Mouse (Mus musculus): Measurements from ENCODE around the gene Krt33b. TPM values are rescaled to one million over a fixed set of nuclear protein-coding genes. Genes with fewer than 3 reads are reported as not detected.

Krt33b gene
- total RNA-seq (2021): not detected
- long read RNA-seq, experiment 1: 0 reads
- long read RNA-seq, experiment 2: 0 reads

DNA sequence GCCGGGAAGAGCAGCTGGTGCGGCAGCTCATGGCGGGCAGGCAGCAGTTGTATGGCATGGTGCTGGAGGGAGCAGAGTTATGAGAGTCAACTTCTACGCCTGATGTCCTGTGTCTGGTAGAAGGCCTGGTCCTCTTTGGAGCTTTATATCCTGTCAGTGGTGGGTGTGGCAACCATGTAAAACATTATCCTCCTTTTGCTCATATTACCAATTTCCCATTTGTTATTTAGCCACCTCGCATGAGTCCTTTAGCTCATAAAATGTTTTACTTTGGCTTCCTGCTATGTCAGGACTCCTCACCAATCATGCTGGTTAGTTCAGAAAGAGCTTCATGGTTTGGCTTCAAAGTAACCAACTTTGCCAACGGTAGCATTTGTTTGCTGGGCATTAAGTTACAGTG lies at the start of gene Krt33b:
Gene Krt33b (minus strand): TSS at position 101 of the 400 bp plus-strand sequence.
- no peak for DNase-seq

DNA sequence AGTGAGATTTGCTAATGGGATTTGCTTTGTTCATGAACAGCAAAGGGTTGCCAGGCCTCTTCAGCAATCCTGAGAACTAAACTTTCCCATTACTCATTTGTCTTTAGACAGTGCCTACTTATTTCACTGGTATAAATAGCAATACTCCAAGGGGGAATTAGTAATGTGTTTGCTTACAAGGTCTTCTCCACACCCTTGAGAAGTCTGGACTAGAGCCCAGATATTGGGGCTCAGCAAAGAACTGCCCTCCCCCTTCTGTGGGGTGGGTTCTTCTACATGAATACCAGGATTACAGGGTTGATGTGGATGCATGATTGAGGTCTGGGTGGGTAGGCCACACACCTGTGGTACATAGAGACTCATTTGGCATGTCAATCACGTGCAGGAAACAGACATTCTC lies 44.2 kb upstream of the Krt33b start:
- DNase-seq: no peak

DNA sequence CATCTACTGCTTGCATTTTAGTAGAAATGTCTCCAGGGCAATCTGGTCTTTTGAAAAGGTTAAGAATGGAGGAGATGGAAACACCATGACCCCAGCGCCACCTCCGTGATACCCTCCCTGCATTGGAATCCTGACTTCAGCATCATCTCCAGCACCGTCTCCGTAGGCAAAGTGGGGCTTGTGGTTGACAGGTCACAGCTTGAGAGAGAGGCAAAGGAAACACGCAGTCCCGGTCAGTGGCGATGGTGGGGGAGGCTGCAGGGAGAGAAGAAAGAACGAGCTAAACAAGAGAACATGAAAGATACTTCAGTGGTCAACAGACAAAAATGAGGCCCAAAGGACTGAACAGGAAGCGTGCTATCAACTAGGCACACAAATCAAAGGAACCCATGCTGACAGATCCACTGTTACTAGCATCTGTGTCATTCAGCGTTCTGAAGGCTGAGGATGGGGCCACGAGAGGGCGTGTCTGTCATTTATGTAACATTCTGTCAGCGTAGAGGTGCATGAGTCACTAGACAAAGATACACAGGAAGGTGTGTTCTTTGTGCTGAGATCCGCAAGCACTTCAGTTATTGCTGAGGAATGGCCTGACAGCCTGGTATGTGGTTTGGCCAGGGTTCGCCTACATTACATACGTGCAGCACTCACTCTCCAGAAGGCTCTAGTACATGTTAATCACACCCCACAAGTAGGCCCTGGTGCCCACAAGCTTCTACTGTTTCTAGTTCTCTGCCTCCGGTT lies 37.8 kb upstream of the Krt33b start:
- no peak for DNase-seq

DNA sequence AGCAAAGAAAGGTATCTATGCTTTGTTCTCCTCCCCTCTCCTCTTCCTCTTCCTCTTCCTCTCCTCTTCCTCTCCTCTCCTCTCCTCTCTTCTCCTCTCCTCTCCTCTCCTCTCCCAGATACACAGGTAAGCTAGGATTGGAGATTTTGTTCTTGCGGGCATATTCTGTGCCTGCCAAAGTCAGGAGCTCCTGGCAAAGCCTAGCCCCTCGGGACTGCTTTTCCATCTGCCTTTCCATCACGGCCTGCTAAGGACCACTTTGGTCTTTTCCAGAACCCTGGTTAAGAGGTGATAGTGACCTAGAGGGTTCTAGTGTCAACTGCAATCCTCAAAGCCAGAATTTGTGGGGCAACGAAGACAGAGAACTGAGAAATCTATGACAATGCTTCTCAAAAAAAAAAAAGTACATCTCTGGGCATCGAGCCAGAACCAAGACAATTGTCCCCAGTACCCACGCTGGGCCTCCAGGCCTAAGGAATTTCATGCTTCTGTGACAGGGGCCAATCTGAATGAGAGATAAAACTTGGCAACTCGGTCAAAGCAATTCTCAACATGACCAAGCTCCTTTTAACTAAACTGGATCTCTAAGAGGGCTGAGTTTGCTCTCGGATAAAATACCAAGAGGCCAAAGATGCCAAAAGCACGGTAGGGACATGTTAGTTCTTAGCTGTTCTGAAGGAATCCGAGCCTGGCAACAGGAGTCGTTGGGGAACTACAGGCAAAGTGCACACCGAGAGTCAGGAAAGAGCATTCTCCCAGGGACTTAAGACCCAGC lies 36.8 kb upstream of the Krt33b start:
- DNase-seq: no peak

DNA sequence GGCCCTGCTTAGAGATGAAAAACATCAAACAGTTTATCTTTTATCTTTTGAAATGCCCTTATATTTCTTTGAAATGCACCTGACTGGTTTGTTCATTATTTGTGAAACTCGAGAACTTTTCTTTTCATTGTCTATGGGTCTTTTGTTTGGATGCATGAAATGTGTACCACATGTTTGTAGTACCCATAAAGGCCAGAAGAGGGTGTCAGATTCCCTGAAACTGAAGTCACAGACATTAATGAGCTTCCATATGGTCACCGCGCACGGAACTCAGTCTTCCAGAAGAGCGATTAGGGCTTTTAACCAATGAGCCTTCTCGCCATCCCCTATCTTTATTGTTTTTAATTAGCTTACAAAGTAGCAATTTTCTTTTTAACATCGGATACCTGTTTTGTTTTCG lies 29.2 kb upstream of the Krt33b start:
- no peak for DNase-seq

DNA sequence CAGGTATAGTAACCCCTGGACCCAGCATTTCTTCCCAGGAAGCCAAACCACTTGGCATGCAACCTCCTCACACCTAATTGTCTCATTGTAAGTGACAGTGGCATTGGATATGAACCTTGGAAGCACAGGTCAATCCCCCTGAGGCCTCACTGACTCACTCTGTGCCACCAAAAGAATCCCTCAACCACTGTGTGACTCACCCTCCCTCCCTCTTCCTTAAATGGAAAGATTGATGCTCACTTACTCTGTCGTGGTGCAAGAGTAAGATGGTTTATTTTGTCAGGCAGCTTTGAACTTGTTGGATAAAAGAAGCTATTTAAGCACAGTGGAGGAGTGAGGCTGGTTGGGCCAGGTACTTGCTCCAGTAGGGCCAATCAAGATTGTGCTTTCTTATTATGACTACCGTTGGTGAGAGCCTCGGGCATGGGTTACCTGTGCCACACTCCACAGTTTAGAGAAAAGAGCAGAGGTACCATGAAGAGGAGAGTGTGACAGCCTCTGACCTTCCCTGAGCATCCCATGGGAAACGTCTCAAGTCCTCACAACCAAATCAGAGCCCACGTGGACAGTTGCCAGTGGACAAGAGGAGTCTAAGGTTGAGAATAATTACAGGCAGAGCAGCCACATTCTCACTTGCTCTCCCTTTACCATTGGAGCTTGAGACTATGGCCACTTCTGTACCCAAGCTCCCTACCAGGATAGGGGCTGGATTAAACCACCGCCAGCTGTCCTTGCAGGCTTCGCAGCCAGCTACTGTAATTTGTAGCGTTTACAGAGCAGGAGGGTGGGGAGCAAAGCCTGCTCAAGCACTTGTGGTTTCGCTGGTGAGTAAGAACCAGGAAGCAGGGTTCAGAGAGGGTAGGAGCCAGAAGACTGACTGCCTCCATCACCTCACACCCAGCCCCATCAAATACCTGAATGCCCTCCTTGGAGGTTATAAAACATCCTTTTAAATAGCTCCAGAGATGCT lies 26.3 kb upstream of the Krt33b start:
- DNase-seq: no peak

DNA sequence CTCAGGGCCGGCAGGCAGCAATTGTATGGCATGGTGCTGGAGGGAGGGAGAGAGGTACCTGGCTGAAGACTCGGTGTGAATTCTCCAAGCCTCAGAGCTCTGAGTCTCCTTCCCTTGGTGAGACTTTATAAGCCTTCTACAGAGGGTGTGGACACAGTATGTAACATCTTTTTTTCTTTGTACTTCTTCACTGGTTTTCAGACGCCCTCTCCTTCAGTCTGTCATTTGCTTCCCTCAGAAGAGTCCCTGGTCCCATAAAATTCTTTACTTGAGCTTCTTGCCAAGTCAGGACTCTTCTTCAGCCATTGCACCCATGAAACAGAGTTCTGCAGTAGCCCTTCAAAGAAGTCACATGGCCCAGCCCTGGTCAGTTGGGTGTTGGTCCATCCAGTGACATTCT lies 20.8 kb upstream of the Krt33b start, which contains the start of gene Krt31:
Gene Krt31 (minus strand): TSS at position 101 of the 400 bp plus-strand sequence.
- no peak for DNase-seq

DNA sequence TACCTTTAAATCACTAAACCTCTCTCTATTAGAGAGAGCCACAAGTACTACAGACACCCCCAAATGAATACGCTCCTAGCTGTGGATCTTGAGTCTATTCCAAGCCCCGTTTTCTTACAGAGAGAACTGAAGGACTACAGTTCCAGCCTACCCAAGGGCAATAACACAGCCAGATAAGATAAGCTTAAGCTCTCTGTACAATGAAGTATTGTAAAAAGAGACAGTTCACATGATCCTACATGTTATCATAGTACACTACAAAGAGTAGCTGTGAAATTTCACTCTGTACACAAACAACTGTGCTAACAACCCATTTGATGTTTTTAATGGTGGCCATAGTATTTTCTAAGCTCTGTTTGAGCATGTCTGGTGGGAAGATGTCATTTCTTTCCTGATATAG lies 17.5 kb upstream of the Krt33b start:
- no peak for DNase-seq

DNA sequence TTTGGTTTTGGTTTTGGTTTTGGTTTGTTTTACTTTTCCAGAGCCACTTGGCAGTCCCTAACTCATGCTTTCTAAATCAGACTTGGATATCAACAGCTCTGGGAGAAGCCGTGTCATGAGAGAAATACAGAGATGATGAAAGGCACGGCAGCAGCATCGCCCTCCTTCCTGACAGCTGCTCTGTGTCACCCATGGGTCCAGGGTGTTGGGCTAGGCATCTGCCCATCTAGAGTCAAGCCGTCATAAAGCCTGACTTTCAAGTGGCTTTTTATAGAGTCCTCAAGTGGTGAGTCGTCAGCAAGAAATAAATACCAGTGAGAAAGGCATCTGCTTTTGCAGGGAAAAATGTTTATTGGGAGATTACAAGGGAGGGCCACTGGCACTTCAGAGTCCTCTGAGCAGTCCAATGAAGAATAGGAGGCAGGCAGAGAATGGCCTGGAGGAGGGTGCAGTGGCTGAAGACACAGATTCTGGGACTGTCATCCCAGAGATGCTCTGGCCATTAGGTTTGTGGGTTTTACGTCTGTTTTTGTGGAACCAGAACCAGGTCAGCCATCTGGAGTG lies 16.7 kb upstream of the Krt33b start:
- no peak for DNase-seq

DNA sequence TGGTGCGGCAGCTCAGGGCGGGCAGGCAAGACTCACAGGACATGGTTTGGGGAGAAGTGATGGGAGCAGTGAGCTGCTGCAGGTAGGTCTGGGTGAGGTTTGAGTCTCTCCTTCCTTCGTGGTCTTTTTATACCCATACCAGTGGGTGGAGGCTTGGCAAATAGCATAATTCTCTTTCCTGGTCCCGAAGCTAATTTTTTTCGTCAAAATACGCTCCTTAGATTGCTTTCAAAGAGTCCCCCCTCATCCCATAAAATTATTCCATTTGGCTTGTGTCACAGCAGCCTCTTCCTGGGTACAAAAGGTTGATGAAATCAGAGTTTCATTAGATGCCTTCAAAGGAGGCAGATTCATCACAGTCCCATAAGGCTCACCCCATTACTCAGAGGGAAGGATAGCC lies 11.8 kb upstream of the Krt33b start, which contains the start of gene Krt34:
Gene Krt34 (minus strand): TSS at position 101 of the 400 bp plus-strand sequence.
- no peak for DNase-seq

DNA sequence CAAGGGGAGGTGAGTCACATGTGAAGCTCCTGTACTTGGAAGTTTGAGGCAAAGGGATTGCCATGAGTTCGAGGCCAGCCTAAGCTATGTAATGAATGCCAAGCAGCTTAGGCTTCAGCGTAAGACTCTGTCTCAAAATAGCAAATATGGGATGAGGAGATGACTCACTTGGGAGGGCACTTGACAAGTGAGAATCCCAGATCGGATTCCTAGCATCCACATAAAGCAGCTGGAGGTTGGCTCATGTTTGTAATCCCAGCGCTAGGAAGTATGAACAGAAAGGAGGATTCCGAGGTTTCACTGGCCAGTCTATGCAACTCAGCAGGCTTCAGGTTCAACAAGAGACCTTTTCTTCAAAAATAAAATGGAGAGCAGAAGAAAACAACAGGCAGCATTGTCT lies 8.2 kb downstream of the Krt33b start:
- DNase-seq: no peak

DNA sequence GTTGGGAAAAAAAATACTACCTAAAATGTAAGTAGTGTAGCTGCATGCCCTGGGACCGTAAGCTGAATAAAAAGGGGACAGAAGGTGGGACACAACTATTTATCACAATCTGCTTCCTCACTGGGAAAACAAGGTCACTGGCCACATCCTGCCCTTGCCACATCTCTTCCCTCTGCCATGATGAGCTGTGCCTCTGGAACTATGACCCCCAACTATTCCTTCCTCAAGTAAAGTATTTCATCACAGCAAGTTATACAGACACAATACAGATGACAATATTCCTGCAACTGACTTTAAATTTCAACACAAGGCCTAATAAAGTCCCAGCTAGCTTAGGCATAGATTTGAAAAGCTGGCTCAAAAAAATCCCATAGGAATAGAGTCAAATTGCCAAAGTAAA lies 10.2 kb downstream of the Krt33b start:
- no peak for DNase-seq

DNA sequence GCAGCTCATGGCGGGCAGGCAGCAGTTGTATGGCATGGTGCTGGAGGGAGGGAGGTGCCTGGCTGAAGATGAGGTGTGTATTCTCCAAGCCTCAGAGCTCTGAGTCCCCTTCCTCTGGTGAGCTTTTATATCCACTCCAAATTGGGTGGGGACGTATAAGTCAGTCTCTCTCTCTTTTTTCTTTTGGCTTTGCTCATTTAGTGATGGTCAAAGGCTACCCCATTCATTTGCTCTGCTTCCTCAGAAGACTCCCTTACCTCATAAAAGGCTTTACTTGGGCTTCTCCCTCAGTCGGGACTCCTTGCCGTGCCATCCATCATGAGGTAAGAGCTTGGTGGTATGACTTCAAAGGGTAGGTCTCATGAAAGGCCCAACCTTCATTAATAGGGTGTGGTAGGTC lies 13.6 kb downstream of the Krt33b start, which contains the start of gene Krt33a:
Gene Krt33a (minus strand): TSS at position 101 of the 400 bp plus-strand sequence.
- DNase-seq: no peak

DNA sequence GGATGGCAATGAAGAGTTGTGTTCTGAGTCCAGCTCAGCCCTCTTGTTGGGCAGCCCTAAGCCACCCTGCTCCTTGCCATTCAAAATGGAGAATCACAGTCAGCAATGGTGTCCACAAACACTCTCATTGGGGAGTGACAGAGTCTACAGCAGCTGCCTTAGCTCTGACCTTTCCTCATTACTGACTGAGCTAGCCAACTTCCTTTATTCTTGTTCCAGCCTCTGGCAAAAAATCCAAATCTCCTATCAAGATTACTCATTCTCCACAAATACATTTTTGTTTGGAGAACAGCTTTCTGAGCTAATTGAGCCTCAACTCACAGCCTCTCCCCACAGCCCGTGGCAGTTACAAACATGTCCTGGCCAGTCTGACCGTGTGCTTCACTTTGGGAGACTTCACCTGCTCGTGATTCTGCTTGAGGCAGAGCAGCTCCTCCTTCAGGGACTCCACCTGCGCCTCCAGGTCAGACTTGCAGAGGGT lies 15.9 kb downstream of the Krt33b start:
- no peak for DNase-seq

DNA sequence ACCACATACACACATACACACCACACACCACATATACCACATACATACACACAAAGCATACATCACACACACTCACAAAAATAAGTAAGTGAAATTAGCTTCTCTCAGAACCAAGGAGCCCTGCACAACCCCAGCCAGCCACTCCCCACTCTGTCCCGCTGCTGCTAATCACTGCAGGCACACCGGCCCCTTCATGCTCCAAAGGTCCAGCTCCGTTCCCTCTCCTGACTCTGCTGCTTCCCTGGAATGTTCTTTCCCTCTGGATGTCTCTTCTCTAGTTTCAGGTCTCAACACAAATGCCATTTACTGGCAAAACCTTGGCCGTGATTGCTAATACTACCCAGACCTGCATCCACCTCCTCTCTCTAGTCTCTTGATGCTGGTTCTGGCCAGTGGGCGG lies 19.0 kb downstream of the Krt33b start:
- no peak for DNase-seq

DNA sequence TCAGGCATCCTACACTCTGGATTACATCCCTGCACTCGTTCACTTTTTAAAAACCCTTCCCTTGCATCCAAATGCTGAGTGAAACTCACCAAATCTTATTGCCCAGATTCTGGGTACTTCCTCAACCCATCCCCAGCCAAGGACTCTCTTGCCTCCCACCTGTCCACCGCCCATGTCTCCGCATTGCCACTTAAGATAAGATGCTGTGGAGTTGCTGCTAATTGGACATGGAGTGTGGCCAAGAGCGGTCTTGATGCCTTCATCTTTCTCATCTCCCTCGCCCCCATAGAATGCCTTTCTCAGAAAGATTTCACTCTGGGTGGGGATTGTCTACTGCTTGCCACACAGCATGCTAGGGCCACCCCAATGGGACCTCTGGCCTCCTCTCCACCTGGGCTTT lies 21.3 kb downstream of the Krt33b start:
- DNase-seq: no peak

DNA sequence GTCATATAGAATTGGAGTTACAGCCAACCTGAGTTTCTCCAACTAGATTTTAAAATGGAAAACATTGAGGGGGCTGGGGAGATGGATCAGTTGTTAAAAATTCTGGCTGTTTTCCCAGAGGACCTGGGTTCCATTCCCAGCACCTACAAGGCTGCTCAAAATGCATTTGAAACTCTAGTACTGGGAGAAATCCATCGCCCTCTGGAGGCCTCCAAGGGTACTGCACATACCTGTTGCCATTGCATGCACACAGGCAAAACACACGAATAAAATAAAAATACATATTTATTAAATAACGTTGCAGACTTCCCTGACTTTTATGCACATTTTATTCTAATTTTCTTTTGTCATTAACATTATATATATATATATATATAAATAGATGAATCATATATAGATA lies 23.0 kb downstream of the Krt33b start:
- no peak for DNase-seq

DNA sequence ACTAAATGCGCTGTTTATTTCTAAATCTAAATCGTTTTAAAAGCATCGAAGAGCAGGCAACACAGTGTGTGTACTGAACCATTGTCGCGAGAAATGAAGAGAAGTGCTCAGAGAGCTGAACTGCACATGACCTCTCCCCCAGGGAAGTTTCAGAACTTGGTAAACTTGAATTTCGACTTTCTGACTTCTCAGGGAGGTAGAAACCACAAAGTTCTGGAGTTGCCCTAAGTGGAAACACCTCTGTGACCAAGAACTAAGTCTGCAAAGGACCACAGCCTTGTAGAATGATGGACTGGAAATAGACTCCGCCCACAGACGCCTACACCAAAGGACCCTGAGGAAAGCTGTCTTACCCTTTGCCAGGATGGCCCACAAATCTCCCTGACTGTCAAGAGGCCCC lies 23.8 kb downstream of the Krt33b start:
- DNase-seq: no peak

DNA sequence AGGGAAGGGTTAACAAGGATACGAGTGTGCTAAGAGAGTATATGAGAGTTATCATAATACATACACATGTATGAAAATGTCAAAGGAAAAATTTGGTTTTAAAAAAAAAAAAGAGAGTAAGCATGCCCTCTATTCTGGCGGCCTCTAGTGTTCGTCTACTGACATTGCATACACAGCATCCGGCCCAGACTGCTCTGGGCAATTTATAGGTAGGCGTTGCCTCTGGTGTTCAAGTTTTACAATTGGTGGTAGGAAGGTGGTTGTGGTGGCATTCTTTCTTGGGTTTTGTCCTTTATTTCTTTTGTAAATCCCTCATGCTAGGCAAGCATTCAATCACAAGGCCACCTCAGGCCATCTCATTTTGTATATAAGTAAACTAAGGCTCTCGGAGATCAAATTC lies 24.8 kb downstream of the Krt33b start:
- peak; percentile 8 to 62 for DNase-seq

DNA sequence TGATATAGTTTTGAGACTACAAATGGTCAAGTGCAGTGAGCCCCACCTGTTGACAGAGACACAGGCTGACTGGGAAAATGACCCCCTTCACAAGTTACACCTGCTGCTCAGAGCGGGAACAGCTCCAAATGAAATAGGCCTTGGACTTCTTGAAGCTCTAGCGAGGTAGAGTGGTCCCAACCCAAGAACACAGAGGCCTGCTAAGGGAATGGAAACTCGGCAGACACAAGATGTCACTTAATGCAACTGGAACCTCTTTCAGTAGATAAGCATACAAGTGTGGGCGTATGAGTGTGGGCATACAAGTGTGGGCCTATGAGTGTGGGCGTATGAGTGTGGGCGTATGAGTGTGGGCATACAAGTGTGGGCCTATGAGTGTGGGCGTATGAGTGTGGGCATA lies 30.6 kb downstream of the Krt33b start:
- no peak for DNase-seq

DNA sequence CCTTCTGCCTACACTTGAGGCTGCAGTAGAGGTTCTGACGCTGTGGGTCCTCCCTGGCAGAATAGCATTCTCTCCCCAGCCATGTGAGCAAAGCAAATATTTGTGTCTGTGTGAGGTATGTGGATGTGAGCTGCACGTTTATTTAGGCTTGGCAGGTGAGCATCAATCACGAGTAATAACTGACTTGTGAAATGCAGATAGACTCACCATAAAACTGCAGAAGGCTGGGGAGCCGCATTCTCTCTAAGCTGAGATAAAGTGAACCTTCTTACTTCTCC lies 35.3 kb downstream of the Krt33b start:
- no peak for DNase-seq

Data from heart, adult 18-20 months (tissue).